Mouse (Mus musculus) limb, embryonic 12.5 days (tissue): ENCODE results near the gene Taf15. TPM values are rescaled to one million over a fixed set of nuclear protein-coding genes. Genes with fewer than 3 reads are reported as not detected.

Experiments used
- ATAC-seq: fragments of 200-750 bp; cut with Nextera tagmentation; 2 replicates; pipeline ENCODE4 v1.8.0; 2017; ENCODE audit warnings: low read depth, moderate TSS enrichment; ENCODE audit not compliant: insufficient number of reproducible peaks, insufficient read depth, low FRiP score, low TSS enrichment
- H3K27ac ChIP-seq: fragments of 300-500 bp; sonication (generic); 2 replicates; pipeline ENCODE4 v1.5.1; 2016; ENCODE audit warnings: mild to moderate bottlenecking, moderate library complexity
- H3K27me3 ChIP-seq: fragments of 300-500 bp; sonication (generic); 2 replicates; pipeline ENCODE4 v1.6.1; 2016; ENCODE audit warnings: mild to moderate bottlenecking, moderate library complexity
- H3K36me3 ChIP-seq: fragments of 300-500 bp; sonication (generic); 2 replicates; pipeline ENCODE4 v1.6.1; 2016; ENCODE audit warnings: mild to moderate bottlenecking, moderate library complexity
- H3K4me1 ChIP-seq: fragments of 300-500 bp; sonication (generic); replicated peaks from 2 replicates; pipeline ENCODE4 v1.6.1; 2016
- H3K4me2 ChIP-seq: fragments of 300-500 bp; sonication (generic); 2 replicates; pipeline ENCODE4 v1.6.1; 2016; ENCODE audit warnings: mild to moderate bottlenecking, moderate library complexity
- H3K4me3 ChIP-seq: fragments of 300-500 bp; sonication (generic); replicated peaks from 2 replicates; pipeline ENCODE4 v1.5.1; 2016; ENCODE audit warnings: mild to moderate bottlenecking
- H3K9ac ChIP-seq: fragments of 300-500 bp; sonication (generic); replicated peaks from 2 replicates; pipeline ENCODE4 v1.6.1; 2016; ENCODE audit warnings: mild to moderate bottlenecking, moderate library complexity
- H3K9me3 ChIP-seq: fragments of 300-500 bp; sonication (generic); 2 replicates; pipeline ENCODE4 v1.6.1; 2016; ENCODE audit warnings: mild to moderate bottlenecking, moderate library complexity
- WGBS: fragments of 180-500 bp; shearing (Covaris S2); methylation state at CpG from one replicate; pipeline ENCODE4 v1.1.7; 2016; 5-methylcytosine and 5-hydroxymethylcytosine counted together
- polyA plus RNA-seq: library from polyadenylated mRNA; unstranded; fragments of >200 nt; fragmentation: Nextera tagmentation; extraction: Ambion mirVana; gene quantifications from 2 replicates; pipeline ENCODE4 v1.2.1, GENCODE M21; 2016

The Taf15 gene
- polyA plus RNA-seq, 1 experiment from 2014 or later: 18.6 TPM

- Histone ChIP-seq H3K4me2 (no peak overlapping the region), H3K9me3 (no peaks in the 10 kb centered on the region), H3K27ac (no peak overlapping the region), H3K4me3 (no peak overlapping the region), H3K9ac (no peak overlapping the region), H3K27me3 (no peaks in the 10 kb centered on the region), H3K36me3 (peaks cover 78% of the 10 kb centered on the region), H3K4me1 (no peaks in the 10 kb centered on the region)
- no peak for ATAC-seq
- WGBS: 96% methylated on average over 5 of the region's 5 CpGs
Observed at GRCm38 (mm10) chr11:83504308-83504707, 31.4 kb downstream of the Taf15 start.

DNA sequence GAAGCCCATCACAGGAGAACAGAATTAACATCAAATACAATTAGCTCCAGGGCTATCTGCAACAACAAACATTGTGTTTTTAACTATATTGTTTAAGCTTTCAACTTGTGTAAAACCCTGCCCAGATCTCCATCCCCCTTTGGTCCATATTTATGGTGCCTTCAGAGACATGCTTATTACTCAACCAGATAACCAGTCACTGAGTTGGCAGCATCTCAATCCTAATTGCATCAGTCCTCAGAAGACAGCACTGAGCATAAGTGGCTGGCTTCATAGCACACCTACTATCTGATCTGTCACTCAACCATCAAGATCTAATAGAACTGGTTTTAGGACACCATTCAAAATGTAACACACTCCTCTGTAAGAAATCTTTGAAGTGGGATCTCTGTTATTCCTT, 36.6 kb downstream of the Taf15 start:
- Histone ChIP-seq H3K4me3 (no peak overlapping the region), H3K36me3 (peaks cover 38% of the 10 kb centered on the region), H3K4me2 (no peak overlapping the region), H3K9me3 (no peaks in the 10 kb centered on the region), H3K27ac (no peak overlapping the region), H3K4me1 (no peaks in the 10 kb centered on the region), H3K27me3 (no peaks in the 10 kb centered on the region), H3K9ac (no peak overlapping the region)
- ATAC-seq: no peak

DNA sequence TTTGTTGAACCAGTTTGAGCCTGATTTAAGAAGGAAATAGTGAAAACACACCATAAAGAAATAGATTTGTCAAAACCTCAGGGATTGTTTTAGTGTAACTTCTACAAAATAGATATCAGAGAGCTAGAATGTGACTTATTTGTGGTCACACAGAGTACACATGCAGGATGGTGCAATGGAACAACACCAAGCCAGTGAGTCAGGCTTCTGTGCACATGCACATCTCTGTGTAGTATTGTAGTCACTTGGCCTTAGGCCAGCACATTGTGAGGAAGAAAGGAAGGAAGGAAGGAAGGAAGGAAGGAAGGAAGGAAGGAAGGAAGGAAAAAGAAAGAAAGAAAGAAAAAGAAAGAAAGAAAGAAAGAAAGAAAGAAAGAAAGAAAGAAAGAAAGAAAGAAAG, 44.3 kb downstream of the Taf15 start:
- H3K4me1 ChIP-seq: no peaks in the 10 kb centered on the region
- H3K36me3 ChIP-seq: 0 out of 2 replicates have a peak, but pooled peaks cover 3% of the 10 kb centered on the region
- no peak overlapping the region for H3K4me2 ChIP-seq
- no peak overlapping the region for H3K4me3 ChIP-seq
- no peak for ATAC-seq
- no peaks in the 10 kb centered on the region for H3K27me3 ChIP-seq
- no peaks in the 10 kb centered on the region for H3K9me3 ChIP-seq
- no peak overlapping the region for H3K9ac ChIP-seq
- H3K27ac ChIP-seq: no peak overlapping the region

GRCm38 (mm10) chr11:83518371-83518770, 45.5 kb downstream of the Taf15 start:
- Histone ChIP-seq H3K9me3 (no peaks in the 10 kb centered on the region), H3K4me1 (no peaks in the 10 kb centered on the region), H3K9ac (no peak overlapping the region), H3K4me2 (no peak overlapping the region), H3K27me3 (no peaks in the 10 kb centered on the region), H3K4me3 (no peak overlapping the region), H3K27ac (no peak overlapping the region), H3K36me3 (0 out of 2 replicates have a peak, but pooled peaks cover 3% of the 10 kb centered on the region)
- no peak for ATAC-seq
- 69% methylated on average over 6 of the region's 6 CpGs for WGBS

- Histone ChIP-seq H3K4me2 (no peak within 1 kb of the TSS), H3K27ac (no peak within 1 kb of the TSS), H3K27me3 (no peaks in the 10 kb centered on the region), H3K36me3 (0 out of 2 replicates have a peak, but pooled peaks cover 3% of the 10 kb centered on the region), H3K9me3 (no peaks in the 10 kb centered on the region), H3K9ac (no peak within 1 kb of the TSS), H3K4me1 (no peaks in the 10 kb centered on the region), H3K4me3 (no peak within 1 kb of the TSS)
- 91% methylated on average over 3 of the region's 3 CpGs for WGBS
- ATAC-seq: no peak
Observed at GRCm38 (mm10) chr11:83522075-83522474, 49.2 kb downstream of the Taf15 start, which contains the start of gene Heatr9. Gene Heatr9 (minus strand): TSS chr11:83522175.

DNA sequence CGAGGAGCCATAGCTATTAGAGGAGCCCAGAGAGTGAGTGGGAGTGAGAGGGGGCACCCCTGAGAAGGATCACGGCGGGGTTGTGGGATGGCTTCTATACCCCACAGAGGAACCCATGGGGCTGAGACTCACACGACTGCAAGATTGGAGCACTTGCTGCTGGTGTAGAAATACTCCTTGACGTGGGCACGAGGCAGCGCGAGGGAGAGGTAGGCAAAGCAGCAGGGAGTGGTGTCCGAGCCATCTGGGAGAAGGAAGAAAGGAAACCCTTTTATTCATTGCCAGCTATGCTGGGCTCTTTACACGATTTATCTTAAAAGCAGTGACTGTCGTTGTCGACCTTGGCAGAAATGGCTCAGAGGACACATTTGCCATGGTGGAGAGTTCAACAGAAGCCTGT, 56.1 kb downstream of the Taf15 start:
- H3K27me3 ChIP-seq: no peaks in the 10 kb centered on the region
- ATAC-seq: no peak
- 85% methylated on average over 12 of the region's 12 CpGs for WGBS
- H3K4me3 ChIP-seq: no peak overlapping the region
- H3K36me3 ChIP-seq: no peaks in the 10 kb centered on the region
- no peak overlapping the region for H3K9ac ChIP-seq
- H3K4me2 ChIP-seq: no peak overlapping the region
- no peak overlapping the region for H3K27ac ChIP-seq
- H3K9me3 ChIP-seq: no peaks in the 10 kb centered on the region
- H3K4me1 ChIP-seq: peaks cover 2% of the 10 kb centered on the region; the same call in 1 of the 2 replicates

DNA sequence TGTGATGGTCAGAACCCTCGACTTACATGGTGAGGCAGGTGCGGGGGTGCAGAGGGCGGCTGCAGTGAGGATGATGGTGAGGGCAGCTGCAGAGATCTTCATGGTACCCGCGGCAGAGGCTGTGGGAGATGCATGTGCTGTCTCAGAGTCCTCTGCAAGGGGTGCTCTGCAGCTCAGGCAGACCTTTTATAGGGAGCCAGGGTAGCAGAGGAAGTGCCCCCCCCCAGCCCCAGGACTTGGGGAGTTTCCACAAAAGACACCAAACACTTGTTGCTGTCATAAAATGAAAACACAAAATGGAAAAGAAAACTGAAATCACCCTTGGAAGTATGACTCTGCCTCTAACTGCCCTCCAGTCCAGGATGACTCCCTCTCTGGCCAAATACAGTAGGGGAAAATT, 57.5 kb downstream of the Taf15 start, which contains the start of gene Ccl5:
Gene Ccl5, minus strand, starts transcription at position 159 of the 400 bp plus-strand sequence.
- no peaks in the 10 kb centered on the region for H3K36me3 ChIP-seq
- H3K27me3 ChIP-seq: no peaks in the 10 kb centered on the region
- H3K9ac ChIP-seq: no peak within 1 kb of the TSS
- no peaks in the 10 kb centered on the region for H3K9me3 ChIP-seq
- peaks cover 12% of the 10 kb centered on the region for H3K4me1 ChIP-seq
- no peak within 1 kb of the TSS for H3K4me2 ChIP-seq
- ATAC-seq: no peak
- H3K27ac ChIP-seq: no peak within 1 kb of the TSS
- H3K4me3 ChIP-seq: no peak within 1 kb of the TSS
- 87% methylated on average over 5 of the region's 5 CpGs for WGBS

DNA sequence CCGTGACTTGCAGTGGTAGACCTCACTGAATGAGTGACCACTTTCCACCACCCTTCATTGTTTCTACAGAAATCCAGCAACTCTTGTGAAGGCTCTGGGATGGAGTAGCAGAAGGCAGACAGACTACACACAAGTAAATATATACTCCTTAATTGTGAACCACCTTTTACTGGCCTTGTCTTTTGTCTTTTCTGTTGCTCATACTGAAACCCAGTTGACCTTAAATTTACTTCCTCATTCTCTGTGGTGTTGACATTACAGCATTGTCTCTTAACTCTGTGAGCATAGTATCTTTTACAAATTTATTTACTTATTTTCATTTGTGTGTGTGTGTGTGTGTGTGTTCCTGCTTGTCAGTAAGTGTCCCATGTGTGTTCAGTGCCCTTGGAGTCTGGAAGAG, 60.3 kb downstream of the Taf15 start:
- no peak for ATAC-seq
- WGBS: 88% methylated on average over 1 of the region's 1 CpGs
- Histone ChIP-seq H3K4me2 (no peak overlapping the region), H3K9me3 (no peaks in the 10 kb centered on the region), H3K27ac (no peak overlapping the region), H3K9ac (no peak overlapping the region), H3K4me3 (no peak overlapping the region), H3K36me3 (no peaks in the 10 kb centered on the region), H3K4me1 (peaks cover 12% of the 10 kb centered on the region), H3K27me3 (no peaks in the 10 kb centered on the region)

DNA sequence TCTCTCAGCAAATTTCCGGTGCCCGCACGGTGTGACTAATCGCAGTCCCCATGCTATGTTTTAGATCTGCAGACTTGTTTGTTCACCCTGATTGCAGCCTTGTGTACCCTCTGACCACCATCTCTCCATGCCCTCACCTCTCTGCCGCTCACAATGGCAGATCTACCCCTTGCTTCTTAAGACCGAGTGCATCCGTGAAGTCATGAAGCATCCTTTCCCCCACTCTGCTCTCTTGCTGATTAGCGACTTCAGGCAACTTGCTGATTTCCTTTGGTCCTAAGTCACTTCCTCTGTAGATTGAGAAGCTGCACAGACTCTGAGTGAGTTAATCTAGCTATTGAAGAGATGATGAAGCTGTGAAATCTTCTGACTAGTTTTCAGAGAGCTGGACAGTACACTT, 61.3 kb downstream of the Taf15 start:
- ATAC-seq: no peak
- H3K27ac ChIP-seq: peak overlapping the region; percentile 12; the same call in 1 of the 2 replicates

DNA sequence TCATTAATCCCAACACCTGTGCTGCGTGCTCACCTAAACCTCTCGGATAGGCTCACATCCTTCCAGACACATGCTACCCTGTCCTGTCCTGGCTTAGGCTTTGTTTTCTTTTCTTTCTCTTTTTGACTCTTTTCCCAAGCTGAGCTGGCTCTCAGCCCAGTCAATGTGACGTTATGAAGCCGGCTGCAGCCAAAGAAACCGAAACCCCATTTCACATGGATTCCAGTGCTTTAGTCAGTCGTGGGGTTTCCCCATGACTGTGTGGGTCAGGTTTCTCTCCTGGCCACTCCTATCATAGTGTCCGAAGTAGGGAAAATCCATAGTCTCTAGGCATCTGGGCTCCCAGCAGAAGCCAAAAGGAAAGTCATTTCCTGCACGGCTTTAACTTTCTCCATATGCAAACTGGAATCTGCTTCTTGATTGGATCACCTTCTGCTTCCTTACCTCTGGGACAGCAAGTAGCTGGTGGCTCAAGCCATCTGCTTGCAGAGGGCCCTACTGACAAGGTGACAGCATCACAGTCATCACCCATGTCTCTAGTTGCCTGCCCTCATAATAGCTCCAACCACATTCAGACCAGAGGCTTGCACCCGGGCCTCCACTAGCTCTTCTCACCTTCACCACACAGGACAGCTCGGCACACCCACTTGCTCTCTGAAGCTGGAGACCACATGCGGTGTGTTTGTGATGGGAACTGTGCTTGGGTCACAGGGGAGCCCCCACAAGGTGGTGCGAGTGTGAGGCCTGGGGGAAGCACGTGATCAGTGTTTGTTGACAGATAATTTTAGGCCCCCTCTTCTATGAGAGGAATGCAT, 61.9 kb downstream of the Taf15 start:
- Histone ChIP-seq H3K4me1 (peaks cover 12% of the 10 kb centered on the region), H3K4me2 (peak overlapping the region; percentile 29), H3K4me3 (no peak overlapping the region), H3K27ac (peak overlapping the region; percentile 12), H3K36me3 (no peaks in the 10 kb centered on the region), H3K27me3 (no peaks in the 10 kb centered on the region), H3K9ac (no peak overlapping the region), H3K9me3 (no peaks in the 10 kb centered on the region)
- peak; percentile 52; the same call in 1 of the 2 replicates for ATAC-seq
- WGBS: 28% methylated on average over 13 of the region's 13 CpGs

More for the DNA sequence above, 61.3 kb downstream of the Taf15 start:
- 81% methylated on average over 8 of the region's 8 CpGs for WGBS
- no peak overlapping the region for H3K9ac ChIP-seq
- H3K27me3 ChIP-seq: no peaks in the 10 kb centered on the region
- peak overlapping the region; percentile 29; the same call in 1 of the 2 replicates for H3K4me2 ChIP-seq
- no peaks in the 10 kb centered on the region for H3K36me3 ChIP-seq
- H3K4me1 ChIP-seq: peaks cover 12% of the 10 kb centered on the region
- H3K9me3 ChIP-seq: no peaks in the 10 kb centered on the region
- H3K4me3 ChIP-seq: no peak overlapping the region

DNA sequence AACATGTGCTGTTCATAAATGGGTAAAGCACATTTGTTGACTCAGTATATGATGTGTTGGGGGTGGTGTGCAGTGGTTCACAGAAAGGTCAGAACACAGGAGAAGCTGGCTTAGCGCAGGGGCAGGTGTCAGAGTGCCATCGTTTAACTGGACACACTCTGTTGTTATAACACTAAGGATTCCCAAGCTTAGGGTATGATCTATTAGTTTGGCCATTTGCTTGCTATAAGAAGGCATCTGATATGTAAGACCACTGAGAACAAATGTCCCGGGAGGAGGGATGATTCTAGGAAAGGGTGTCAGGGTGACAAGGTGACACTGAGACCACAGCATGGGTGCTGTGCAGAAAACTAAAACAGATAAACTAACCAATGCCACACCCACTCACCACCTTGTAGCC, 63.9 kb downstream of the Taf15 start:
- WGBS: 72% methylated on average over 3 of the region's 3 CpGs
- Histone ChIP-seq H3K36me3 (no peaks in the 10 kb centered on the region), H3K9ac (no peak overlapping the region), H3K4me2 (no peak overlapping the region), H3K4me3 (no peak overlapping the region), H3K27me3 (no peaks in the 10 kb centered on the region), H3K4me1 (peaks cover 12% of the 10 kb centered on the region), H3K27ac (no peak overlapping the region), H3K9me3 (no peaks in the 10 kb centered on the region)
- ATAC-seq: no peak
